Mouse (Mus musculus): ENCODE data around the gene Gcnt2. TPM values are rescaled to one million over a fixed set of nuclear protein-coding genes. Genes with fewer than 3 reads are reported as not detected.

Gcnt2 gene
- total and polyA plus RNA-seq, 2 experiments from 2014 or later, result 2.8 to 12.9 TPM

- Histone ChIP-seq H3K4me2 (ENCODE audit: low read depth, low read length) (no peak overlapping the region), H3K4me1 (ENCODE audit: control insufficient read depth, insufficient read depth) (peaks cover 6% of the 10 kb centered on the region), H3K9ac (replicated peaks; ENCODE audit: low read depth, low read length) (no peak overlapping the region), H3K4me3 (ENCODE audit: low read depth, low read length) (no peak overlapping the region), H3K36me3 (replicated peaks; ENCODE audit: control insufficient read depth, insufficient read depth, low read length) (no peaks in the 10 kb centered on the region), H3K9me3 (replicated peaks; ENCODE audit: control insufficient read depth, low read length) (no peaks in the 10 kb centered on the region), H3K27ac (ENCODE audit: low read depth) (no peak overlapping the region), H3K27me3 (ENCODE audit: control insufficient read depth, insufficient read depth, low read length) (no peaks in the 10 kb centered on the region)
- DNase-seq (ENCODE audit: low spot score) (no peak), ATAC-seq (ENCODE audit: insufficient read depth, low read depth) (no peak)
- 79% methylated on average over 3 of the region's 3 CpGs for WGBS
- no peak for TF ChIP-seq EP300 (IDR thresholded peaks at IDR 0.05; ENCODE audit: low read depth)
- TF ChIP-seq CTCF (IDR thresholded peaks at IDR 0.05; ENCODE audit: low read depth), result no peak
These were observed 74.8 kb downstream of the Gcnt2 start for GRCm38 (mm10) chr13:40934341-40934740.

GRCm38 (mm10) chr13:40937586-40937985, 78.0 kb downstream of the Gcnt2 start:
- Histone ChIP-seq H3K9ac (replicated peaks; ENCODE audit: low read depth, low read length) (no peak overlapping the region), H3K9me3 (replicated peaks; ENCODE audit: control insufficient read depth, low read length) (no peaks in the 10 kb centered on the region), H3K4me3 (ENCODE audit: low read depth, low read length) (no peak overlapping the region), H3K36me3 (replicated peaks; ENCODE audit: control insufficient read depth, insufficient read depth, low read length) (no peaks in the 10 kb centered on the region), H3K4me1 (ENCODE audit: control insufficient read depth, insufficient read depth) (peaks cover 10% of the 10 kb centered on the region), H3K27ac (ENCODE audit: low read depth) (peak overlapping the region; percentile 88), H3K27me3 (ENCODE audit: control insufficient read depth, insufficient read depth, low read length) (no peaks in the 10 kb centered on the region), H3K4me2 (ENCODE audit: low read depth, low read length) (no peak overlapping the region)
- DNase-seq (ENCODE audit: low spot score) (no peak), ATAC-seq (ENCODE audit: insufficient read depth, low read depth) (no peak)
- 91% methylated on average over 5 of the region's 5 CpGs for WGBS
- TF ChIP-seq EP300 (IDR thresholded peaks at IDR 0.05; ENCODE audit: low read depth), result no peak
- TF ChIP-seq CTCF (IDR thresholded peaks at IDR 0.05; ENCODE audit: low read depth), result no peak

DNA sequence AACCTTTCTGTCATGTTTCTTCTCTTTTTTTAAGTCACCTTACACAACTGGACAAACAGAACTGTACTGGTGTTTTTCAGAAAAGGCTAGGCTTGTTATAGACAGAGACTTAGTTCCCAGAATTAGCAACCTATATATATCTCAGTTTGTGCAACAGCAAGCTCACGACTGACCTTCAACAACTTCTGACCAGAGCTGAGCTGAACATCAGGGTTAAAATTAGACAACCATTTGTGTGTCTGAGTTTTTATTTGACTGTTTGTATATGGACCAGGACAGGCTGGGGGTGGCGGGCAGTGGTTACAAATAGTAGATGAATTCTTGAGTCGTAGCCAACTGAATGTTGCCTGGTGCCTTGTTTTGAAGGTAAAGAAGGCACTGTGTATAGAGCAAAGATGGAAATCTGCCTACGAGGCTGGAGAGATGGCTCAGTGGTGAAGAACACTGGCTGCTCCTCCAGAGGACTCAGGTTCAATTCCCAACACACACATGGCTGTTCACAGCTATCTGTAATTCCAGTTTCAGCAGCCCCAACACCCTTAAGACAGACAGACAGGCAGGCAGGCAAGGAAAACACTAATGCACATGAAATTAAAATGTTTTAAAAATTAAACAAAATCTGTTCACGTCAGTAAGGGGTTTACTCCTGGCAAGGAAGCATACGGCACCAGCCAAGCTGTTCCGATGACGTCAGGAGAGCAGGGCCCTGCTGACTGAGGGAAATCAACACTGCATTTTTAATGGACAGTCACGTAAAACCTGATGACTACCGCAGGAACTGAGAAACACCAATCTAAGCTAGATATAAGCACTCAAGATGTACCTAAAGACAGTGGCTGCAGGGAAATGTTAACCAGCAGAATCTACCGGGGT, 79.2 kb downstream of the Gcnt2 start:
- 31% methylated on average over 11 of the region's 11 CpGs for WGBS
- peak; percentile 54 for DNase-seq (ENCODE audit: low spot score)
- ATAC-seq (ENCODE audit: insufficient read depth, low read depth), result peak; percentile 75
- Histone ChIP-seq H3K4me2 (ENCODE audit: low read depth, low read length) (no peak overlapping the region), H3K27me3 (ENCODE audit: control insufficient read depth, insufficient read depth, low read length) (no peaks in the 10 kb centered on the region), H3K4me3 (ENCODE audit: low read depth, low read length) (no peak overlapping the region), H3K4me1 (ENCODE audit: control insufficient read depth, insufficient read depth) (peaks cover 11% of the 10 kb centered on the region), H3K36me3 (replicated peaks; ENCODE audit: control insufficient read depth, insufficient read depth, low read length) (no peaks in the 10 kb centered on the region), H3K9me3 (replicated peaks; ENCODE audit: control insufficient read depth, low read length) (no peaks in the 10 kb centered on the region), H3K27ac (ENCODE audit: low read depth) (peak overlapping the region; percentile 88), H3K9ac (replicated peaks; ENCODE audit: low read depth, low read length) (no peak overlapping the region)
- TF ChIP-seq CTCF (IDR thresholded peaks at IDR 0.05; ENCODE audit: low read depth) (no peak), EP300 (IDR thresholded peaks at IDR 0.05; ENCODE audit: low read depth) (no peak)

- no peaks in the 10 kb centered on the region for H3K36me3 ChIP-seq (replicated peaks; ENCODE audit: control insufficient read depth, insufficient read depth, low read length)
- no peak for ATAC-seq (ENCODE audit: insufficient read depth, low read depth)
- TF ChIP-seq EP300 (IDR thresholded peaks at IDR 0.05; ENCODE audit: low read depth), result no peak
- TF ChIP-seq CTCF (IDR thresholded peaks at IDR 0.05; ENCODE audit: low read depth), result no peak
These were observed 83.5 kb downstream of the Gcnt2 start for GRCm38 (mm10) chr13:40943066-40943465.

GRCm38 (mm10) chr13:40943936-40944335, 84.4 kb downstream of the Gcnt2 start:
- Histone ChIP-seq H3K27me3 (ENCODE audit: control insufficient read depth, insufficient read depth, low read length) (no peaks in the 10 kb centered on the region), H3K9ac (replicated peaks; ENCODE audit: low read depth, low read length) (no peak overlapping the region), H3K4me3 (ENCODE audit: low read depth, low read length) (no peak overlapping the region), H3K9me3 (replicated peaks; ENCODE audit: control insufficient read depth, low read length) (no peaks in the 10 kb centered on the region), H3K4me1 (ENCODE audit: control insufficient read depth, insufficient read depth) (peaks cover 27% of the 10 kb centered on the region), H3K27ac (ENCODE audit: low read depth) (no peak overlapping the region), H3K36me3 (replicated peaks; ENCODE audit: control insufficient read depth, insufficient read depth, low read length) (no peaks in the 10 kb centered on the region), H3K4me2 (ENCODE audit: low read depth, low read length) (no peak overlapping the region)
- 26% methylated on average over 5 of the region's 5 CpGs for WGBS
- TF ChIP-seq EP300 (IDR thresholded peaks at IDR 0.05; ENCODE audit: low read depth) (no peak), CTCF (IDR thresholded peaks at IDR 0.05; ENCODE audit: low read depth) (no peak)
- ATAC-seq (ENCODE audit: insufficient read depth, low read depth) (no peak), DNase-seq (ENCODE audit: low spot score) (no peak)

More at GRCm38 (mm10) chr13:40943066-40943465, 83.5 kb downstream of the Gcnt2 start:
- no peaks in the 10 kb centered on the region for H3K9me3 ChIP-seq (replicated peaks; ENCODE audit: control insufficient read depth, low read length)
- no peaks in the 10 kb centered on the region for H3K27me3 ChIP-seq (ENCODE audit: control insufficient read depth, insufficient read depth, low read length)
- no peak overlapping the region for H3K27ac ChIP-seq (ENCODE audit: low read depth)
- DNase-seq (ENCODE audit: low spot score), result no peak
- H3K4me2 ChIP-seq (ENCODE audit: low read depth, low read length), result no peak overlapping the region
- H3K9ac ChIP-seq (replicated peaks; ENCODE audit: low read depth, low read length), result no peak overlapping the region
- H3K4me3 ChIP-seq (ENCODE audit: low read depth, low read length), result no peak overlapping the region
- WGBS, result 78% methylated on average over 1 of the region's 1 CpGs
- H3K4me1 ChIP-seq (ENCODE audit: control insufficient read depth, insufficient read depth), result peaks cover 26% of the 10 kb centered on the region

Measured in heart, postnatal 0 days (tissue).